In the genomic region with DNA sequence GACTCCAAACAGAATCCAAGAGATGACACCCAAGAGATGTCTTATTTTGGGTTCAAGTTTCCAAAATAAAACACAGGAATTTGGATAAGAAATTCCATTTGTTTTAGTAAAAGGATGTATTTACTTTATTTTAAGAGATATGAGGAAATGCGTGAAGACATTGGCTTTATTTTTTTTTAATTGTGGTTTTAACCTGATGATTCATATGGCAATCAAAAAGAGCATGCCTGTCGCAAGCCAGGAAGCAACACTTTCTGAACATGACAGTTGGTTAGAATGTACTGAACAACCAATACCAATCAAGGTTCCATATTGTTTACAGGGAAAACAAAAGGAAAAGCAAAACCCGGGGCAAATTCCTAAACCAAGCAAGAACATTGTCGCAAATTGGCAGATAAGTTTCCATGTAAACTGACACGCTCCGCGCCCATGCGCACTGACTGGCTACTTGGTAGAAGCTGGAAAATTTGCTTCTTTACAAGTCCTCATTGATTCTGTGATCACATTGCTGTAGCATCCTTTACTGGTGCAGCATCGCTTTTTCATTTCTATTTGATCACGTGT, we compare ENCODE assay signal across 28 mouse cellular contexts.
DNase-seq lines count a peak whose midpoint lies in the region; ATAC-seq and TF ChIP-seq lines count a peak whose summit lies in the region.
"Had no signal": no experiment of that assay in that cellular context is flagged by ENCODE, and none has a peak within 500 bp of the region (broad histone marks: within the 10 kb centered on the region; RNA-seq: fewer than 3 reads in every experiment).

No protein-coding gene starts in this region.

- TF ChIP-seq CTCF in kidney, adult 2 months (conservative IDR thresholded peaks at IDR 0.05; ENCODE audit: insufficient read depth, insufficient read length, low read depth, low read length) = no peak

- no peaks in the 10 kb centered on the region for H3K36me3 ChIP-seq in kidney, adult 2 months (ENCODE audit: control insufficient read depth, insufficient read depth, low read length)
- H3K36me3 ChIP-seq in intestine, embryonic 16.5 days (ENCODE audit: control insufficient read depth, insufficient read depth, low read length) = no peaks in the 10 kb centered on the region
- H3K36me3 ChIP-seq: forebrain, embryonic 12.5 days; heart, embryonic 13.5 days; liver, embryonic 12.5 days; neural tube, embryonic 15.5 days; stomach, embryonic 15.5 days had no signal

- H3K4me2 ChIP-seq in intestine, embryonic 16.5 days (ENCODE audit: low read depth, low read length) = no peak overlapping the region
- H3K4me2 ChIP-seq: forebrain, embryonic 12.5 days; heart, embryonic 13.5 days; hindbrain, embryonic 14.5 days; liver, embryonic 12.5 days; neural tube, embryonic 15.5 days; stomach, embryonic 15.5 days had no signal

- H3K4me1 ChIP-seq in kidney, adult 2 months (ENCODE audit: control insufficient read depth, insufficient read depth, low read length) = no peaks in the 10 kb centered on the region
- H3K4me1 ChIP-seq in intestine, embryonic 16.5 days (ENCODE audit: control insufficient read depth, insufficient read depth, low read length) = no peaks in the 10 kb centered on the region
- H3K4me1 ChIP-seq: forebrain, embryonic 12.5 days; liver, embryonic 12.5 days; neural tube, embryonic 15.5 days; stomach, embryonic 15.5 days had no signal

- H3K4me3 ChIP-seq in kidney, adult 2 months (ENCODE audit: insufficient read depth, low read depth, low read length) = no peak overlapping the region
- no peak overlapping the region for H3K4me3 ChIP-seq in intestine, embryonic 16.5 days (ENCODE audit: low read length)
- H3K4me3 ChIP-seq: forebrain, embryonic 12.5 days; heart, adult 2 months; heart, embryonic 13.5 days; liver, embryonic 12.5 days; neural tube, embryonic 15.5 days; stomach, embryonic 15.5 days had no signal

- 73% methylated on average over 10 of the region's 10 CpGs for WGBS in kidney, adult 2 months
- WGBS in intestine, embryonic 16.5 days = 89% methylated on average over 10 of the region's 10 CpGs

- TF ChIP-seq POLR2A in kidney, adult 2 months (IDR thresholded peaks at IDR 0.05; ENCODE audit: low read depth, low read length) = no peak

- no peaks in the 10 kb centered on the region for H3K27me3 ChIP-seq in kidney, adult 2 months (replicated peaks; ENCODE audit: control insufficient read depth, insufficient read depth, low read length)
- no peaks in the 10 kb centered on the region for H3K27me3 ChIP-seq in intestine, embryonic 16.5 days (replicated peaks; ENCODE audit: control insufficient read depth, insufficient read depth, low read length)
- H3K27me3 ChIP-seq: forebrain, embryonic 12.5 days; heart, embryonic 13.5 days; liver, embryonic 12.5 days; stomach, embryonic 15.5 days had no signal

- peak; percentile 26 to 57 for DNase-seq in adrenal gland, adult (ENCODE audit: inconsistent age in 2 of 2, low spot score in 1 of 2)
- no peak for DNase-seq in adrenal gland, postnatal 10 days
- DNase-seq in kidney, adult 2 months = peak; percentile 87
- DNase-seq in kidney, postnatal 4 days = no peak
- DNase-seq in kidney, postnatal 10 days = peak; percentile 16
- DNase-seq in spleen, adult 18-20 months = no peak
- DNase-seq: cerebellum, adult 2 months; cerebellum, postnatal 14 days; forebrain, postnatal 0 days; heart, adult 2 months; heart, postnatal 10 days; left cerebral cortex, postnatal 4 days; liver, postnatal 0 days; lung, postnatal 4 days; midbrain, embryonic 14.5 days; retina, postnatal 1 day; right cerebral cortex, postnatal 14 days; thymus, postnatal 25 days had no signal

- H3K27ac ChIP-seq in kidney, adult 2 months (ENCODE audit: insufficient read depth, low read depth, low read length) = peak overlapping the region; percentile 92
- no peak overlapping the region for H3K27ac ChIP-seq in intestine, embryonic 16.5 days (ENCODE audit: low read length)
- H3K27ac ChIP-seq: forebrain, embryonic 12.5 days; heart, adult 2 months; heart, embryonic 13.5 days; hindbrain, embryonic 14.5 days; kidney, postnatal 0 days; liver, embryonic 12.5 days; neural tube, embryonic 15.5 days; stomach, embryonic 15.5 days had no signal

- ATAC-seq in intestine, embryonic 16.5 days = no peak
- no peak for ATAC-seq in megakaryocyte, adult 5-6 weeks (ENCODE audit: poor library complexity, severe bottlenecking)
- ATAC-seq: activated CD4-positive, CD25-positive, alpha-beta regulatory T cell, adult 4 months; forebrain, postnatal 0 days; liver, embryonic 12.5 days; liver, postnatal 0 days had no signal

- H3K9ac ChIP-seq in intestine, embryonic 16.5 days (ENCODE audit: low read depth, low read length) = no peak overlapping the region
- H3K9ac ChIP-seq: forebrain, embryonic 12.5 days; forebrain, postnatal 0 days; heart, embryonic 13.5 days; hindbrain, embryonic 14.5 days; liver, embryonic 12.5 days; liver, postnatal 0 days; neural tube, embryonic 15.5 days; stomach, embryonic 15.5 days had no signal

- no peaks in the 10 kb centered on the region for H3K9me3 ChIP-seq in intestine, embryonic 16.5 days (ENCODE audit: control insufficient read depth, low read length)
- H3K9me3 ChIP-seq: forebrain, embryonic 12.5 days; heart, embryonic 13.5 days; liver, embryonic 12.5 days; neural tube, embryonic 15.5 days; stomach, embryonic 15.5 days had no signal

Comparison
In these comparisons a context has a peak if more than half of its experiments do, and no peak if none do; other contexts are left out.
1. DNase-seq: peak in adrenal gland, adult (2 of 2), kidney, adult 2 months (single experiment) and kidney, postnatal 10 days (single experiment); none in adrenal gland, postnatal 10 days (single experiment), kidney, postnatal 4 days (0 of 2) and spleen, adult 18-20 months (0 of 2).